Mouse (Mus musculus) embryo, embryonic 11 days (tissue): ENCODE results near the gene Iglon5.

Source experiments
- DNase-seq: peaks from one replicate; pipeline ENCODE4 v3.0.0-alpha.2; 2015

The Iglon5 gene

DNA sequence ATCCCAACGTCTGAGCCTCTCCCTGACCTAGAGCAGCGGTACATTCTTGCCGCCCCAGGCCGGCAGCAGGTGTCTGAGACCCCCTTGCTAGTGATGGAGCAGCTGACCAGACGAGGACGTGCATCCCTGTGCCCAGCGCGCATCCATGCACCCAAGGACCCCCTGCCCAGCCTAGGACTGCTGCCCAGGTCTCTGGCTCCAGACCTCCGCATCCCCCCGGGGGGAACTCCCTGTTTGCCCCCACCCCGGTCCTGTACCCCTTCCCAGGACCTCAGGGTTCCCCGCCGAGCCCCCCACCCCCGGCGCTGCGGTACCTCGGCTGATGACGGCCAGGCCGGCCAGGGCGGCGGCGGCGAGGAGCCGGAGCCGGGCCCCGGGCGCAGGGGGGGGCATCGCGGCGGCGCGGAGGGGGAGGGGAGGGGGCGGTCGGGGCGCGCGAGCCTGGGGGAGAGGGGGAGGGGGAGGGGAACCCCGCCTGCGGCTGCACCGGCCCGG lies at the start of gene Iglon5:
Gene Iglon5, minus strand, starts transcription at position 445 of the 495 bp plus-strand sequence.
- no peak for DNase-seq

DNA sequence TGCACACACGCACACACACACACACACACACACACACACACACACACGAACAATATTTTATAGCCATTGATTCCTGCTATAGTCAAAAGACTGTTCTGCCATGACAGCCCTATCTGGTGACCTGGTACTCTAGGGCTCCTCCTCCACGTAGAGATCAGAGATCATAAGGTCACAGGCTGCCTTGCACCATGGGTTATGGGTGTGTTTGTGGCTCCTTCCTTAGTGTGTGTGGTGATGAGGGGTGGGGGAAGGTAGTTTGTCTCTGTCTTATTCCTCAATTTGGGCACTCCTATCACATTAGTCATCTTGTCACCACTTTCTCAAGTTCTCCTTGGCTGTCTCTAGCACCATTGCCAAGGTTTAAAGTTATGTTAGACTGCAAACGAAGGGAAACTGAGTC lies 48.6 kb upstream of the Iglon5 start:
- DNase-seq: no peak

DNA sequence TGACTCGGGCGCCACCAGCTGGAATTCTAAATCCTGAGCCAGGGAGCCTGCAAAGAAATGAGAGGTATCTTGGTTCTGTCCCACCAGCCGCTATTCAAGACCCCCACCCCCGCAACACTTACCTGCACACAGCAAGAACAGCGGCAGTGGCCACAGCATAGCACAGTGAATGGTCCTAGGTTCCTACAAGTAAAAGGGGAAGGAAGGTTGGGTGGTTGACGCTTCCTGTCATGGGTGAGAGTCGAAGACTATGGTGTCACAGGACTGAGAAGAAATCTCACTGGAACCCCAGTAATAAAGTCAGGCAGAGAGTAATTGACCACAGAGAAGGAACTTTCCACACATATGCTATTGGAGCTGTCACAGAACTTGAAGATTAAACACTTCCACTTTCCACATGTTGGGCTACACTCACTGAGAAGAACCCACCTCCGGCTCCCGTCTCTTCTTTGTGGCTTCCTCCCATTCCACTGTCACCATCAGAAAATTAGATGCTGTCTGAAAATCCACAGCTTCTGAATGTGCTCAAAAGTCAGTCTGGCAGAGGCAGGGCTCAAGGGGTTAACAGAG lies 43.1 kb upstream of the Iglon5 start:
- no peak for DNase-seq

DNA sequence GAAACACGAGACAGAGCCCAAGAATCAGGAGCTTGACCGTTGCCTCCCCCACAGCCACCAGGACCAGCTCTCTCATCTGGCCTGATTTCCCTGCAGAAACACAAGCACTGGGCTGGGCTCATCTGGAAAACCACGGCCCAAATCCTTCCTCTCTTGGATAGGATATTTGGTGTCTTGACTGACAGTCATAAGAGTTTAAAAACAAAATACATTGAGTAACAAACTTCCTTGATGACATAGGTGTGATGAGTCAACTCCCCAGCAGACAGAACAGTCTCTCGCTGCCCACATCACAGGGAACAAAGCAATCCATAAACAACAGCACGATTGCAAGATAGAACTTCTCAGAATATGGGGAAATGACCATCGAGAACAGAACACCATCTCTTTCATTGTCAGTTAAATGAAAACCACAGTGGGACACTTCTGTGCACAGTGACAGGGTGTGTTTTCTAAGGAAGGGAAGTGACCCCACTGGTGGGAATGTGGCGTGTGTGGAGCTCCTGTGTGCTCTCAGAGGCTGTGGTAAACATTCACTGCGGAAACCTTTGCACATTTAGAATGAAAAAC lies 40.4 kb upstream of the Iglon5 start:
- no peak for DNase-seq

DNA sequence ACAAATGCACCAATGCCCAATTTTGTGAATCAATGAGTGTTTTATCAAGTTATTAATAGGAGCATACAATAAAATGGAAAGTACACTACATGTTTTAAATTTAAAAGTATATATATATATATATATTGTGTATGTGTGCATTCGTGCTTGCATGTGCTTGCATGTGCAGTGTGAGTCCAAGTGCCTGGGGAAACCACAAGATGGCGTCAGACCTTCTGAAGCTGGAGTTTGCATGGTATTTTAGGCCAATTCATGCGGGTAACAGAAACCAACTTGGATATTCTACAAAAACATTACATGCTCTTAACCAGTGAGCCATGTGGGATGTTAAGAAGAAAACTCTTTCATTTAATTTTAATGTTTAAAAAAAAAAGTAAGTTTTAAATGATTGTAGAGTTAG lies 35.4 kb upstream of the Iglon5 start:
- DNase-seq: no peak

DNA sequence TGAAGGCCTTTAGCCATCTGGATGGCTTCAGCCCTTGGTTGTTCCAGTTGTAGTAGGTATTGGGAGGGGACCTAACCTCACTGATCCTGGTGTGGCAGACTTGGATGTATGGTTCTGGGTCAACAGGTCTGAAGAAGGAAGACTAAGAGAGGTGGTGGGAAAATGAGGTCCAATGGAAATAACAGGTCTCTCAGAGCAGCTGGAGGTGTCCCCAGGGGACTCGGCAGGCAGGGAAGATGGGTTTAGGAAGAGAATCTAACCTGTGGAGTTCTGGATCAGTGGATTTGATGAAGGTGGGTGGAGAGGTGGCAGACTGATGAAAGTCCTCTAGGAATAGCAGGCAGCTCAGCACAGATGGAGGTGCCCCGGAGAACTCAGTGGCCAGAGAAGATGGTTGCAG lies 32.9 kb upstream of the Iglon5 start:
- no peak for DNase-seq

DNA sequence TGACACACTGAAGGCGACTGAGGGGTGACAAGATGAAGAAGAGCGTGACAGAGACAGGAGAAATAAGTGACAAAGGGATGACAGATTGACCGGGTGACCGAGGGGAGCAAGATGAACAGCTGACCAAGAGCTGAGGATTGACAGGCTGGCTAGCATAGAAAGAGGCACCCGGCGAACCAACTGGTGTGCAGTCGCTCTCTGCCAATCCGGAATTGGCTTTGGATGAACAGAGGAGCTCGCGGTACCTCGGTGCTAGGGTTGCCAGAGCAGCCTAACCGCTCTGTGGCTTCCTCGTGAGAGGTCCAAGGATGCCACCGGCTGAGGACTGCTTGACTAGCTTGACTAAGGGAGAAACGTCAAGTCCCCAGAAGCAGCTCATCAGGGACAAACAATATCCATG lies 28.5 kb upstream of the Iglon5 start:
- DNase-seq: no peak

DNA sequence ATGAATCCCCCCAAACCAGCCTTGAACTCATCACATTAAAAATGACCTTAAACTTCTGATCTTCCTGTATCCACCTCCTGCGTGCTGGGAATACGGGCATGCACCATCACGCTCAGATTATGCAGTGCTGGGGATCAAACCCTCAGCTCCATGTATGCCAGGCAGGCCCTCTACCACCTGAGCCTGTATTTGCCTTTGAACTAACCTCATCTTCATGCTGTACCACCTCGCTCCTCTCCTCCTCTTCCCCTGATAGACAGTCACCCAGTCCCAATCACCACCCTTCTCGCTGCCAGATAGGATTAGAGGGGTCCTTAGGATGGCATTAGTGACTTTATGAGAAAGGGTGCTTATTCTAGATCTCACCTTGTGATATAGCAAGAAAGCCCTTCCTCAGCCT lies 25.2 kb upstream of the Iglon5 start:
- no peak for DNase-seq

DNA sequence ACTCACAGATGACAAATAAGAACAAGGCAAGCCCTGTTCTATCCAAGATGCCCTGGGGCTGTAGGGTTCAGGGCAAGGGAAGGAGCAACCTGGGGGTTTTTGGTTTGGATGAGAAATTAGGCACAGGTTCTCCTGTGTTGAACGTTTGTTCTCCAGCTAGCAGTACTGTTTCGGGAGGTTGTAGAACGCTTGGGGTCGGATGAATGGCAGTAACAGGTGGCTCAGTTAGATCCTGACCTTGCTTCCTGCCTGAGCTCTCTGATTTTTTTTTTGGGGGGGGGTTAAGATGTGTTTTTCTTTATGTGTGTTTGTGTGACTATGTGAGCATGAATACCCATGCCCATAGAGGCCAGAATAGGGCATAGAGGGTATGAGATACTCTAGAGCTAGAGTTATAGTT lies 22.6 kb upstream of the Iglon5 start:
- DNase-seq: no peak

DNA sequence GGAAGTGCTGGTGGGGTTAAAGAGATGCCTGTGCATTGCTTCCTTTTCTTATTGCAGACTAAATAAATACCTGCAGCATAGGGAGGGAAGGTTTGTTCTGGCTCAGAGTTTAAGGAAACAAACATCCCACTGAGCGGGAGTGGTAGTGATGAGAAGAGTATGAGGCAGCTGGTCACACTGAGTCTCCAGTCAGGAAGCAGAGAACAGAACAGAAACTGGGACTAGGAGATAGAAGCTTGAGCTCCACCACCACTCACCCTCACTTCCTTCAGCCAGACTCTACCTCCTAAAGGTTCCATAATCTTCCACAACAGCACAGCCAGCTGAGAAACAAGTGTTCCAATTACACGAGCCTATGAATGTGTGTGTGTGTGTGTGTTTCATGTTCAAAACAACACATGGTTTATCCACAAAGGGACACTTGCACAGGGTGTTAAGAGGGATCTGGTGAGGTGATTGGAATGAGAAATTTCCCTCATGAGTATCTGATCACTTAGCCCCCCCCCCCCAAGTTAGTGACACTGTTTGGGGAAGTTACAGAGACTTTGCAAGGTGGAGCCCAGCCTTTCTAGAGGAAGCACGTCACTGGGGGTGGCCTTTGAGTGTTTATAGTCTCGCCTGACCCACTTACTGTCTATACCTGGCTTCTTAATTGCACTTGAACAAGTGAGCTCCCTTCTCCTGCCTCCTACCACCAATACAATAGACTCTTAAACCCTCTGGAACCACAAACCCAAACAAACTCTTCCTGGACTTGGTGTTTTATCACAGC lies 22.0 kb upstream of the Iglon5 start:
- DNase-seq: no peak

DNA sequence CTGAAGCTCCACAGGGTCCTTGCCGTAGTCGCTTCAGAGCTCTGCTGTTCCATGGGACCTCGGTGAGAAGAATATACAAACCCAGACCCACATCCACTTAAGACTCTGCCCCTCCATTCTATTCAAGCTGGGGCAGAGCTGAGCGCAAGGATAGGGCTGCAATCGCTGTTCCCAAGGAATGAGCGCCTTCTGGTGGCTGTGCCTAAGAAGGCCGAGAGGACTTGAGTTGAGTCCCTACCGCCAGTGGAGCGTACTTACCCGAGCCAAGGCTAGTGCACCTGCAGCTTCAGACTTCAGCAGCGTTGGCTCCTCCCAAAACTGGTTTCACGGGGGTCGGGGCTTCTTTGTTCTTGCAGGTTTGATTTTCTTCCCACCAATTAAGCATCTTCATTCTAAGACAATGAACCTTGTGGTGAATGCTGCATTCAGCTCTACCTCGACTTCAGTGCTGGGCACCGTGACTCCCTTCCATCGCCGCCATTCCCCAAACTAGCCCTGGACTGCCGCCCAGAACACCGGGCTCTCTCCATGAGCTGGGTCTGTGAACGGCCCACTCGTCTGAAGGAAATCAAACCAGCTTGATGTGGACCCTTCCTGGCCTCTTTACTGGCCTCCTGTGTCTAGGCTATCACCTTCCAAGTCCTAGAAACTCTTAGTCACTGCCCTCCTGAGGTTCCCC lies 5.6 kb upstream of the Iglon5 start:
- DNase-seq: peak; percentile 78

DNA sequence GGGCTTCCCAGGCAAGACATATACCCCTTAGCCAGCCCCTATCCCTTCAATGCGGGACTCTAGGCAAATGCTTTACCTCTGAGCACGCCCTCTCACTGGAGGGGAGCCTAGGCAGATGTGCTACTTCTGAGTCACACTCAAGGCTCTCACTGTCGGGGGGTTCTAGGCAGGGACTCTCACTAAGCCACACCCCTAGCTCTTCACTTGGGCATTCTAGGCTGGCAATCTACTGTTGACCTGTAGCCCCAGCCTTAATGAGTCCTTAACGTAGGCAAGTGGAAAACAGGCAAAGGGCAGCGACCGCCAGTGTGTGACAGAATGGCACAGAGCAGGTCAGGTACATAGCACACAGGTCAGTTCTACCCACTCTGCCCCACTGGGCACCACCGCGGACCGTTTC lies 986 bp upstream of the Iglon5 start:
- no peak for DNase-seq

DNA sequence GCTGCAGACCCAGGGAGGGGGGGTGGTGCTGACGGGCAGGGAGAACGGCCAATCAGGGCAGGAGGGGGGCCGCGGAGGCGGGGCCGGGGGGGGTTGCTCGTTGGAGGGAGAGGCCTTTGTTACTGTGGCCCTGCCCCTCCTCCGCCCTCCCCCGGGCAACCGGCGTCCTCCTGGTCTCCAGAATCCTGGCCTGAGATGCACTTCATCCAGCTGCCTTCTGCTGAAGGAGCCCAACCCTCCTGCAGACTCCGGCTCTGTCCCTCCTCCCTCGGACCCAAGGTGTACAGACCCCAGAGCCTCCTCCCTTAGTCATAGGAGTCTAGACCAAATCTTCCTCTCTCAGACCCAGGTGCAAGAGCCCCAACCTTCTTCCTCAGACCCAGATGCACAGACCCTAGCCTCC lies 308 bp upstream of the Iglon5 start:
- peak; percentile 84 for DNase-seq

DNA sequence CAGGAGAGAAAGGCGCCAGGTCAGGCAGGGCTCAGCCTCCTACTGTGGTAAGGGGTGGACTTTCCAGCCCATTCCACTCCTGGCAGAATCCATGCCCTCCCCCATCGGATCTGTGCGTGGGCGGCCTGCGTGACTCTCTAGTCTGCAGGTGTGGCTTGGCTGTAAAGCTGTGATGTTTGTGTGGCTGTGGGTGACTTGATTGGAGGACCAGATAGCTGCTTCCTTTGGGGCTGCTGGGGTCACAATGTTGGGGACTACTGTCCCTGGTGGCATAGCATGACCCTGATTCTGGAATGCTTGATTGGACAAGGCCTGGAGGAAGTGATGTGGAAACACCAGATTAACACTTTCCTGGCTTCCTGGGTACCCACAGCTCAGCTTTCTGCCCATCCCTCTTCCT lies 1.2 kb downstream of the Iglon5 start:
- no peak for DNase-seq

DNA sequence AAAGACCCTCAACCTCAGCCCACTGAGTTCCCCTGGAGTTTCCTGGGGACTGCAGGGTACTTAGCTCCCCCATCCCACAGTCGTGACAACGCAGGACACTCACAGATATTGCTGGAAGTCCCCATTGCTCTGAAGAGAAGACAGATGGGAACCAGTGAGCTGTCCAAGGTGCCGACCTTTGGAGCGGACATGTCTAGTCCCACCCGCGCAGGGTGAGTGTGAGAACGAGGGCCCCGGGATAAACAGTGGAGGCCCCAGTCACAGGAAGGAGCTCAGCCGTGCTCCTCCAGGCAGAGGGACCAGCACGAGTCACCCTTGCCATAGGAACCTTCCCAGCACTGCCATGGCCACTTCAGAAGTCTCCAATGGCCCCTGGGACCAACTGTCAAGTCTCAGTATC lies 6.6 kb downstream of the Iglon5 start:
- peak; percentile 56 for DNase-seq

DNA sequence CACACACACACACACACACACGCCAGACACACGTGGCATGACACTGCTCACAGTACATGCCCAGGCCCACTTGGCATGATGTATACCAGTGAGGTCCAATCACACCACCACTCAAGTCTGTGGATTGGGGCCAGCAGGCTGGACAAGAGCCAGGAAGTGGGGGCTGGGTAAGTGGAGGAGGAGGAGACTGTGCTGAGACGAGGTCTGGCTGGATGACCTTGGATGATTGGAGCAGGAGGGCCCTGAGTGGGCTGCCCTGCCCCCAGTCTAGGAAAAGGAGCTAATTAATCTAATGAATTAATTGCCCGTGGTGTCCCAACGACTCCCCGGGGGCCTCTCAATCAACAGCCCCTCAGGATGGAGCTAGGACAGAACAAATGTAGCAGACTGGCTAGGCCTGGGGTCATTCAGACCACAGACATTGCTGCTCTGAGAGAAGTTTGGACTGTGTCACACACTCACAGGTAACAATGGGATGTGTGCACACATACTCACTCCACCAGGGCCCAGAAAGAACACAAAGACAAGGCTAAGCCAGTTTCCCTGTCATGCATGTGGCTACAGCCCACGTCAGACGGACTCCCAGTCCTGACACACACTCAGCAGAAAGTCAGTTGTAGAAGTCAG lies 7.7 kb downstream of the Iglon5 start:
- peak; percentile 8 for DNase-seq

DNA sequence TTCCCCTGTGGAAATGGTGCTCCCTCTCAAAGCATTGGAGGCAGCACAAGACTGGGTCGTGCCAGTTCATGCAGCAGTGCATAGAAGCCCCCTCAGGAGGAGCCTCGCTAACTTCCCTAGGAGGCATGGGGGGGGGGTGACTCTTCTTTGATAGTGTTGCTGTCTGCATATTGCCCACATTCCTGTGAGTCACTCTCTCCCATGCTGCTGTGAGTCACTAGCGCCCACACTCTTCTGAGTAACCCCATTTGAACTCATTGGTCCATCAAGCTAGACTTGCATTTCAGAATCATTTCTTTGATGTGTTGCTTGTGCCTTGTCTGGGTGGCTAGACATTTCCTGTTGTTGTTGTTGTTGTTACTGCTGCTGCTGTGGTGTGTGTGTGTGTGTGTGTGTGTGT lies 8.7 kb downstream of the Iglon5 start:
- no peak for DNase-seq

DNA sequence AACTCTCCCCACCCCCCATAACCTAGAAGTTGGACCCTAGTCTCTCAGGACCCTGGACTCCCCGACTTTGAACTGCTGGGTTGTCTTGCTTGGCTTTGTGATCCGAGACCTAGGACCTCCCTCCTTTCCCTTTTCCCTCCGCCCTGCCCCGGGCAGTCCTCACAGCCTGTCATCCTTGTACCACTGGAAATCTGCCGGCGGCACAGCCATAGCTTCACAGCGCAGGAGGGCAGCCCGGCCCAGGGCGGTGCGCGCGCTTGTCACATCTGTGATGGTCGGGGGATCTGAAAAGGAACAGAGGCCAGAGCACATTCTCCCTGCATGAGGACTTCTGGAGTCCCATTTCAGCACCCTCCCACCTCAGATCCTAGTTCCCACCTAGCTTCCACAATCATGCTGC lies 13.5 kb downstream of the Iglon5 start:
- DNase-seq: peak; percentile 33

DNA sequence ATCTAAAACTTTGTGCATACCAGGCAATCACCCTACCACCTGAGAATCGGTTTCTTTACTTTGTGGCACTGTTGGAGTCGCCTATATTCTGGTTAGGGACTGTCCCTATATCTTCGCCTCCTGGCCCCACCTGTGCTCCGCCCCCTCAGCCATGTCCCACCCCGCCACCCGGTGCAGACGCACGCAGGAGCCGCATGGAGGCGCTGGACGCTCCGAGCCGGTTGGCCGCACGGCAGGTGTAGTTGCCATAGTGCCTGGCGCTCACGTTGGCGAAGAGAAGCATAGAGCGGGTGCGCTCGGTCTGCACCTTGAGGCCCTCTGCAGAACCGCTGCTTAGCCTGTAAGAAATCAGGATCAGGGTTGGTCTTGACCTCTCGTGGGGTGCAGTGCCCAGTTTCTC lies 14.2 kb downstream of the Iglon5 start:
- DNase-seq: peak; percentile 35

DNA sequence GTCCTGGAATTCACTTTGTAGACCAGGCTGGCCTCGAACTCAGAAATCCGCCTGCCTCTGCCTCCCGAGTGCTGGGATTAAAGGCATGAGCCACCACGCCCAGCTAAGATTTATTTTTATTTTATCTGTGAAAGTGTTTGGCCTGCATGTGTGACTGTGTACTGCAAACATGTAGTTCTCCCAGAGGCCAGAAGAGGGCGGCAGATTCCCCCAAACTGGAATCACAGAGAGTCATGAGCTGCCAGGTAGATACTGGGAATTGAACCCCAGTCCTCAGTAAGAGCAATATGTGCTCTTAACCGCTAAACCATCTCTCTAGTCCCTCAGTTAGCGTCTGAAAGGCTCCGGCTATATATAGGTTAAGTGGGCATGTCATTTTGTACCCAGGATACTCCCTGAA lies 19.5 kb downstream of the Iglon5 start:
- DNase-seq: peak; percentile 26

DNA sequence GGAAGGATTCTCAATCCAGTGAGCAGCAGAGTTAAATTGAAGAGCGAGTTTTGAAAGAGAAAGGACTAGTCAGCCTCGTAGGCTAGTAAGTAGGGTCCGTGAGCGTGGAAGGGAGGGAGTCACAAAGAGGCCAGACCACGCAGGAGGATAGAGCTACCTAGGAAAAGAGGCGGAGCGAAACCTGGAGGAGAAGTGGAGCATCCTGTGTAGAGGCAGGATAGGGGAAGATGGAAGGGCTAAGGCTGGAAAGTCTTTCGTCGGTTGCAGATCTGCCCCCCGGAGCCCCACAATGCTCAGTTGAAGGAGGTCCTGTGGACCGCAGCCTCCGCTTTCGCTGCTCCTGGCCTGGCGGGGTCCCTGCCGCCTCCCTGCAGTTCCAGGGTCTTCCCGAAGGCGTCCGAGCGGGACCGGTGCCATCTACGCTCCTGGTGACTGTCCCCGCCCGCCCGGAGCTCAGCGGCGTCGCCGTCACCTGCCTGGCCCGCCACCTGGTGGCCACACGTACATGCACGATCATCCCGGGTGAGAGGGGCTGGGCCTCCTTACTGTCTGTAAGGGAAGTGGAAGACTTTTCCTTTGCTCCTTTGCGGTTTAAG lies 23.7 kb downstream of the Iglon5 start:
- DNase-seq: peak; percentile 88

DNA sequence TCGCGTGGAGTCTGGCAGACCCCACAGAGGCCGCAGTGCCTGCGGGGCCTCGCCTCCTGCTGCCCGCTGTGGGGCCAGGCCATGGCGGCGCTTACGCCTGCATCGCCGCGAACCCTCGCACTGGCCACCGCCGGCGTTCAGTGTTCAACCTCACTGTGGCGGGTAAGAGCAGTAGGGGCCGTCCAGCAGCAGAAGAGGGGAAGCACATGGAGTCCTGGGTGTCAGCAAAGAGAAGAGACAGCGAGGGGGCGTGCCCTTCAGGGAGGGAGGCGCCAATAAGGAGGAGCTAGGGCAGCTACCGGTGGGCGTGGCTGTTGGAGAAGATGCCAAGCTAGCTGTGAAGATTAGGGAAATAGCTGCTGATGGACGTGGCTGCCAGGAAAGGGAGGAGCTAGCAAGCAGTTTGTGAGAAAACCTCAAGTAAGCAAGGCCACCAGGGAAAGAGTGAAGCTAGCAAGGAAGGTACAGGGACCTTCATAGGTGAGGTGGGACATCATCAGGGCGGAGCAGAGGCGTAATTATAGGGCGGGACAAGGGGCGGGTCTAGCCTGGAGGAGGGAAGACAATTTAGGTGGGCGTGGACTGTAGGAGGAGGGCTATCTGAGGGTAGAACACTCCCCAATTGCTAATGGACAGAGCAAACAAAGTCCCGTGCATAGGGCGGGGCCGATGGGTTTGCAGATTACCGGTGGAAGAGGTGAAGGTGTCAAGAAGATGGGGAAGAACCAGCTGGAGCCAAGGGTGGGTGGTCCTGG lies 24.4 kb downstream of the Iglon5 start:
- DNase-seq: peak; percentile 90
